Comparison of ENCODE assay signal across 12 mouse cellular contexts in the genomic region with DNA sequence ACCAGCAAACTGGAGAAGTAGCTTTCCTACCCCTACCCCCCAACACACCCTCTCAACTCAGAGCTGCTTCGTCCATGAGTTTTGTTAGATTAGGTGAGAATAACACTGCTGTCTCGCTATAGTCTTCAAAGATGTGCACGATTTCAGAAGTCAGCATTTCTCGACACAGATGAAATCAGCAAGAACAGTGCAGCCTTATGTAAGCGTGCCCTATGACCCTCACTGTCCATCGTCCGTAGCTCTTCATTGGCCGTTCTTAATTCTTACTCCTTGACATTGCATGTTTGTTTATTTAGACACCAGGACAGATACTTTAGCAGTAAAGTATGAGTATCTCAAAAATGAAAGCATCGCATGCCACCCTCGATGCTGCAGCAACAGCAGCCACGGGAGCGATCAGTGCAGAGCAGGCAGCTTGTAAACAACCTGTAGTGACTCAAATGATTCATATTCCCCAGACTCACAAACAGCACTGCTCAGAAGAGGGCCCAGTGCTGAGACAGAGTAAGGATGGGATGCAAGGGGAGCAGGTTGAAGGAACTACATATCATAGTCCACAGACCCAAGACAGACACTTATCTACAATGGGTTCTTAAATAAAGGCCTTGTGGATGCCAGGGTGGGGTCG.
"Had no signal": no experiment of that assay in that cellular context is flagged by ENCODE, and none has a peak within 500 bp of the region (broad histone marks: within the 10 kb centered on the region; RNA-seq: fewer than 3 reads in every experiment).

No protein-coding gene starts in this region.

- H3K4me2 ChIP-seq: limb, embryonic 13.5 days; liver, embryonic 15.5 days; midbrain, embryonic 11.5 days had no signal

- H3K9me3 ChIP-seq: limb, embryonic 10.5 days; limb, embryonic 13.5 days; liver, embryonic 15.5 days had no signal

- H3K27me3 ChIP-seq: limb, embryonic 13.5 days; liver, embryonic 15.5 days had no signal

- DNase-seq: liver; lung, adult 2 months; lung, postnatal 14 days; lung, postnatal 4 days; midbrain, embryonic 14.5 days; thymus, postnatal 25 days had no signal

- H3K9ac ChIP-seq: limb, embryonic 13.5 days; liver, embryonic 15.5 days had no signal

- H3K4me3 ChIP-seq: limb, embryonic 10.5 days; limb, embryonic 13.5 days; liver, embryonic 15.5 days had no signal

- H3K36me3 ChIP-seq: limb, embryonic 10.5 days; limb, embryonic 13.5 days; liver, embryonic 15.5 days had no signal

- H3K27ac ChIP-seq: hindbrain, postnatal 0 days; limb, embryonic 10.5 days; limb, embryonic 13.5 days; liver, embryonic 15.5 days had no signal

- ATAC-seq: hindbrain, postnatal 0 days; inflammation-experienced regulatory T-cells, adult 6 months had no signal
